In the genomic region with DNA sequence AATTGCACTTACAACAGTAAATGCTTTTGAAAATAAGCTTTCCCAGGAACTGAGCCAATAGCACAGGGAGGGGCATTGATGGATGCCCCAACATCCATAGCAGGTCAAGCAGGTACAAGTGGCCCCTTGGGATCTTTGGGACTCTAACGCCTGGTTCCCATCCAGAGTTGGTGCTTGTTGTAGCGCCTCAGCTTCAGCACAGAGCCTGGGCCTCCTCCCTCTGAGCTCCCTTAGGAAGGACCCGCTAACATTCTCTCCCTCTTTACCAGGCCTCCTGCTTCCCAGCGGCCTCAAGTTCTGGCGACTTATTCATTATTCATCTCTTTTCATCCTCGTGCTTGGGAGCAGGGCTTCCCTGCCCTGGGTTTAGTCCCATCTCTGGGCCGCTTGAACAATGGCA, we compare ENCODE assay signal across 20 mouse cellular contexts. TPM values are rescaled to one million over a fixed set of nuclear protein-coding genes. Genes with fewer than 3 reads are reported as not detected.
DNase-seq lines count a peak whose midpoint lies in the region; ATAC-seq and TF ChIP-seq lines count a peak whose summit lies in the region.
"Had no signal": no experiment of that assay in that cellular context is flagged by ENCODE, and none has a peak within 500 bp of the region (broad histone marks: within the 10 kb centered on the region; RNA-seq: fewer than 3 reads in every experiment).

Gene Myo3b, plus strand, starts transcription at position 375 of the 400 bp plus-strand sequence.

- no peak for ATAC-seq in hindbrain, embryonic 12.5 days (ENCODE audit: low FRiP score)
- no peak for ATAC-seq in hindbrain, embryonic 11.5 days (ENCODE audit: low FRiP score)
- ATAC-seq in embryonic facial prominence, embryonic 12.5 days (ENCODE audit: insufficient number of reproducible peaks, insufficient read depth, low FRiP score, low TSS enrichment): no peak
- no peak for ATAC-seq in midbrain, embryonic 14.5 days (ENCODE audit: low FRiP score, low TSS enrichment)
- ATAC-seq: intestine, embryonic 16.5 days had no signal

- H3K4me2 ChIP-seq in hindbrain, embryonic 12.5 days (replicated peaks): peak within 1 kb of the TSS; percentile 13; the same call in 1 of the 2 replicates
- no peak within 1 kb of the TSS for H3K4me2 ChIP-seq in hindbrain, embryonic 11.5 days (replicated peaks; ENCODE audit: low read depth, low read length)
- 0 out of 2 replicates have a peak within 1 kb of the TSS, but pooled peaks have one; percentile 18 for H3K4me2 ChIP-seq in embryonic facial prominence, embryonic 12.5 days (replicated peaks)
- 0 out of 2 replicates have a peak within 1 kb of the TSS, but pooled peaks have one; percentile 7 for H3K4me2 ChIP-seq in midbrain, embryonic 14.5 days (ENCODE audit: low read length)
- H3K4me2 ChIP-seq: heart, embryonic 12.5 days; liver, embryonic 11.5 days had no signal

- no peak for DNase-seq in hindbrain, embryonic 11.5 days (ENCODE audit: low spot score)
- DNase-seq in midbrain, embryonic 14.5 days: peak; percentile 30
- no peak for DNase-seq in urinary bladder, postnatal 36 days (ENCODE audit: low spot score in 2 of 2)
- no peak for DNase-seq in layer of hippocampus, adult 11-12 months (ENCODE audit: low spot score)
- DNase-seq: B cell, adult 2 months; cerebellum, adult 11 months; cerebellum, postnatal 14 days; gastrocnemius, postnatal 14 days; heart, postnatal 4 days; layer of hippocampus, postnatal 36 days; lung, adult 2 months; lung, postnatal 4 days; right cerebral cortex, adult 18-20 months had no signal

- no peak within 1 kb of the TSS for H3K4me3 ChIP-seq in hindbrain, embryonic 12.5 days
- no peak within 1 kb of the TSS for H3K4me3 ChIP-seq in hindbrain, embryonic 11.5 days (ENCODE audit: low read depth, low read length)
- H3K4me3 ChIP-seq in E14TG2a.4 (replicated peaks; ENCODE audit: low read length): peak within 1 kb of the TSS; percentile 58
- no peak within 1 kb of the TSS for H3K4me3 ChIP-seq in embryonic facial prominence, embryonic 12.5 days
- no peak within 1 kb of the TSS for H3K4me3 ChIP-seq in midbrain, embryonic 14.5 days (replicated peaks; ENCODE audit: low read depth, low read length)
- H3K4me3 ChIP-seq: heart, embryonic 12.5 days had no signal

- no peak within 1 kb of the TSS for H3K27ac ChIP-seq in hindbrain, embryonic 12.5 days
- H3K27ac ChIP-seq in hindbrain, embryonic 11.5 days (ENCODE audit: low read depth, low read length): no peak within 1 kb of the TSS
- H3K27ac ChIP-seq in embryonic facial prominence, embryonic 12.5 days: no peak within 1 kb of the TSS
- no peak within 1 kb of the TSS for H3K27ac ChIP-seq in midbrain, embryonic 14.5 days (replicated peaks; ENCODE audit: low read depth, low read length)

- H3K36me3 ChIP-seq in hindbrain, embryonic 12.5 days: no peaks in the 10 kb centered on the region
- no peaks in the 10 kb centered on the region for H3K36me3 ChIP-seq in hindbrain, embryonic 11.5 days (ENCODE audit: control insufficient read depth, insufficient read depth, low read length)
- no peaks in the 10 kb centered on the region for H3K36me3 ChIP-seq in E14TG2a.4 (ENCODE audit: insufficient read depth, low read length)
- no peaks in the 10 kb centered on the region for H3K36me3 ChIP-seq in embryonic facial prominence, embryonic 12.5 days
- no peaks in the 10 kb centered on the region for H3K36me3 ChIP-seq in midbrain, embryonic 14.5 days (ENCODE audit: control insufficient read depth, insufficient read depth, low read length)
- H3K36me3 ChIP-seq: heart, embryonic 12.5 days had no signal

- no peaks in the 10 kb centered on the region for H3K27me3 ChIP-seq in hindbrain, embryonic 12.5 days
- H3K27me3 ChIP-seq in hindbrain, embryonic 11.5 days (ENCODE audit: control insufficient read depth, insufficient read depth, low read length): no peaks in the 10 kb centered on the region
- H3K27me3 ChIP-seq in E14TG2a.4 (ENCODE audit: insufficient read depth, low read length): 0 out of 2 replicates have a peak, but pooled peaks cover 3% of the 10 kb centered on the region
- H3K27me3 ChIP-seq in embryonic facial prominence, embryonic 12.5 days: no peaks in the 10 kb centered on the region
- no peaks in the 10 kb centered on the region for H3K27me3 ChIP-seq in midbrain, embryonic 14.5 days (ENCODE audit: control insufficient read depth, insufficient read depth, low read length)
- H3K27me3 ChIP-seq: heart, embryonic 12.5 days had no signal

- peaks cover 8% of the 10 kb centered on the region for H3K4me1 ChIP-seq in hindbrain, embryonic 12.5 days
- peaks cover 4% of the 10 kb centered on the region; the same call in 1 of the 2 replicates for H3K4me1 ChIP-seq in hindbrain, embryonic 11.5 days (replicated peaks; ENCODE audit: control insufficient read depth, insufficient read depth, low read length)
- H3K4me1 ChIP-seq in E14TG2a.4 (replicated peaks; ENCODE audit: low read depth, low read length): peaks cover 9% of the 10 kb centered on the region
- peaks cover 7% of the 10 kb centered on the region; the same call in 1 of the 2 replicates for H3K4me1 ChIP-seq in embryonic facial prominence, embryonic 12.5 days
- H3K4me1 ChIP-seq in midbrain, embryonic 14.5 days (ENCODE audit: control insufficient read depth, insufficient read depth, low read length): peaks cover 10% of the 10 kb centered on the region
- H3K4me1 ChIP-seq: heart, embryonic 12.5 days had no signal

- H3K9ac ChIP-seq in hindbrain, embryonic 12.5 days: no peak within 1 kb of the TSS
- H3K9ac ChIP-seq in hindbrain, embryonic 11.5 days (ENCODE audit: low read depth, low read length): no peak within 1 kb of the TSS
- no peak within 1 kb of the TSS for H3K9ac ChIP-seq in embryonic facial prominence, embryonic 12.5 days
- peak within 1 kb of the TSS; percentile 4; the same call in 1 of the 2 replicates for H3K9ac ChIP-seq in midbrain, embryonic 14.5 days (replicated peaks; ENCODE audit: low read length)
- H3K9ac ChIP-seq: heart, embryonic 12.5 days had no signal

- TF ChIP-seq CTCF in E14TG2a.4 (conservative IDR thresholded peaks at IDR 0.05; ENCODE audit: low read length): no peak

- H3K9me3 ChIP-seq in hindbrain, embryonic 12.5 days (replicated peaks): no peaks in the 10 kb centered on the region
- no peaks in the 10 kb centered on the region for H3K9me3 ChIP-seq in hindbrain, embryonic 11.5 days (ENCODE audit: control insufficient read depth, low read length)
- peaks cover 20% of the 10 kb centered on the region for H3K9me3 ChIP-seq in E14TG2a.4 (ENCODE audit: low read length)
- no peaks in the 10 kb centered on the region for H3K9me3 ChIP-seq in embryonic facial prominence, embryonic 12.5 days
- H3K9me3 ChIP-seq in midbrain, embryonic 14.5 days (ENCODE audit: control insufficient read depth, low read length): no peaks in the 10 kb centered on the region
- H3K9me3 ChIP-seq: heart, embryonic 12.5 days had no signal

- 25% methylated on average over 7 of the region's 7 CpGs for WGBS in hindbrain, embryonic 12.5 days
- 25% methylated on average over 7 of the region's 7 CpGs for WGBS in hindbrain, embryonic 11.5 days
- 21% methylated on average over 7 of the region's 7 CpGs for WGBS in embryonic facial prominence, embryonic 12.5 days
- WGBS in midbrain, embryonic 14.5 days: 16% methylated on average over 7 of the region's 7 CpGs

RNA-seq across cellular contexts. Expression of gene Myo3b, which starts in this region (rescaled TPM):
- 0.05 and 0.12 TPM in 2 replicates for polyA plus RNA-seq in hindbrain, embryonic 12.5 days (2016; fragmentation: Nextera tagmentation; extraction: Ambion mirVana)
- 0.07 and 0.09 TPM in 2 replicates for polyA plus RNA-seq in hindbrain, embryonic 11.5 days (2014; fragmentation: Nextera tagmentation; extraction: Ambion mirVana)
- polyA plus RNA-seq in embryonic facial prominence, embryonic 12.5 days (2016; fragmentation: Nextera tagmentation; extraction: Ambion mirVana): 0.12 TPM in 1 of 2 replicates, not detected in the other
- 0.28 and 0.43 TPM in 2 replicates for polyA plus RNA-seq in midbrain, embryonic 14.5 days (2014; fragmentation: Nextera tagmentation; extraction: Ambion mirVana)
- polyA plus RNA-seq: liver, embryonic 11.5 days; small intestine, adult 2 months had no signal

Comparison
In these comparisons a context has a peak if more than half of its experiments do, and no peak if none do; other contexts are left out.
1. Peak in DNase-seq, H3K9ac ChIP-seq and H3K4me2 ChIP-seq in midbrain, embryonic 14.5 days; RNA of the gene not detected or under 1 TPM.